Comparison of ENCODE assay signal across 8 mouse cellular contexts in genomic region chr15:103537011-103537821, GRCm38 (mm10). TPM values are rescaled to one million over a fixed set of nuclear protein-coding genes. Genes with fewer than 3 reads are reported as not detected.
A peak's percentile ranks its signal among the peaks of the same experiment; 100 is the strongest.
DNase-seq lines count a peak whose midpoint lies in the region; ATAC-seq lines count a peak whose summit lies in the region.
"Had no signal": no experiment of that assay in that cellular context is flagged by ENCODE, and none has a peak within 500 bp of the region (broad histone marks: within the 10 kb centered on the region; RNA-seq: fewer than 3 reads in every experiment).

No protein-coding gene starts in this region.

- WGBS in lung, embryonic 16.5 days, result 2% methylated on average over 35 of the region's 37 CpGs
- 1% methylated on average over 37 of the region's 37 CpGs for WGBS in embryonic facial prominence, embryonic 15.5 days
- under 1% methylated on average over 37 of the region's 37 CpGs for WGBS in hindbrain, embryonic 10.5 days
- WGBS in liver, embryonic 12.5 days (ENCODE audit: insufficient replicate concordance), result 2% methylated on average over 37 of the region's 37 CpGs

- ATAC-seq in lung, embryonic 16.5 days (ENCODE audit: low read depth), result peak; percentile 62
- peak; percentile 34; the same call in 1 of the 2 replicates for ATAC-seq in embryonic facial prominence, embryonic 15.5 days (ENCODE audit: insufficient number of reproducible peaks, low FRiP score, low TSS enrichment, low read depth)
- ATAC-seq in liver, embryonic 12.5 days, result 0 out of 2 replicates have a peak, but pooled peaks have one; percentile 23
- ATAC-seq in monocyte, adult 5-6 weeks (replicated peaks; ENCODE audit: insufficient number of reproducible peaks, low FRiP score, low TSS enrichment, poor library complexity, severe bottlenecking), result no peak

- peaks cover 26% of the 10 kb centered on the region for H3K27me3 ChIP-seq in lung, embryonic 16.5 days (ENCODE audit: control insufficient read depth, insufficient read depth, low read depth, low read length)
- peaks cover 2% of the 10 kb centered on the region; the same call in 1 of the 2 replicates for H3K27me3 ChIP-seq in embryonic facial prominence, embryonic 15.5 days
- peaks cover 50% of the 10 kb centered on the region for H3K27me3 ChIP-seq in hindbrain, embryonic 10.5 days (ENCODE audit: insufficient read depth, poor library complexity, severe bottlenecking)
- H3K27me3 ChIP-seq in liver, embryonic 12.5 days (replicated peaks), result peaks cover 71% of the 10 kb centered on the region

- peak overlapping the region; percentile 95 for H3K4me2 ChIP-seq in lung, embryonic 16.5 days (ENCODE audit: low read depth, low read length)
- H3K4me2 ChIP-seq in embryonic facial prominence, embryonic 15.5 days (replicated peaks), result peak overlapping the region; percentile 96
- peak overlapping the region; percentile 65 for H3K4me2 ChIP-seq in liver, embryonic 12.5 days

- H3K4me1 ChIP-seq in lung, embryonic 16.5 days (replicated peaks; ENCODE audit: control insufficient read depth, insufficient read depth, low read length), result peaks cover 10% of the 10 kb centered on the region
- H3K4me1 ChIP-seq in embryonic facial prominence, embryonic 15.5 days, result peaks cover 17% of the 10 kb centered on the region
- H3K4me1 ChIP-seq in hindbrain, embryonic 10.5 days (replicated peaks), result peaks cover 48% of the 10 kb centered on the region
- no peaks in the 10 kb centered on the region; the same call in 1 of the 2 replicates for H3K4me1 ChIP-seq in liver, embryonic 12.5 days

- DNase-seq in lung, postnatal 36 days, result no peak
- DNase-seq in hindbrain, embryonic 10.5 days (ENCODE audit: low spot score), result peak; percentile 35
- DNase-seq in right cerebral cortex, postnatal 10 days (ENCODE audit: low spot score in 2 of 2), result peak; percentile 71 to 82

- H3K9ac ChIP-seq in lung, embryonic 16.5 days (ENCODE audit: low read length), result peak overlapping the region; percentile 67
- H3K9ac ChIP-seq in embryonic facial prominence, embryonic 15.5 days, result peak overlapping the region; percentile 44
- H3K9ac ChIP-seq in liver, embryonic 12.5 days, result no peak overlapping the region

- no peaks in the 10 kb centered on the region for H3K9me3 ChIP-seq in lung, embryonic 16.5 days (ENCODE audit: control insufficient read depth, low read length)
- H3K9me3 ChIP-seq in embryonic facial prominence, embryonic 15.5 days (replicated peaks), result no peaks in the 10 kb centered on the region
- H3K9me3 ChIP-seq in hindbrain, embryonic 10.5 days, result no peaks in the 10 kb centered on the region
- no peaks in the 10 kb centered on the region for H3K9me3 ChIP-seq in liver, embryonic 12.5 days (replicated peaks)

- H3K27ac ChIP-seq in lung, embryonic 16.5 days (ENCODE audit: low read length), result no peak overlapping the region
- no peak overlapping the region for H3K27ac ChIP-seq in embryonic facial prominence, embryonic 15.5 days (replicated peaks)
- peak overlapping the region; percentile 88 for H3K27ac ChIP-seq in hindbrain, embryonic 10.5 days
- H3K27ac ChIP-seq in liver, embryonic 12.5 days, result no peak overlapping the region

- H3K36me3 ChIP-seq in lung, embryonic 16.5 days (ENCODE audit: control insufficient read depth, insufficient read depth, low read length), result no peaks in the 10 kb centered on the region
- no peaks in the 10 kb centered on the region for H3K36me3 ChIP-seq in embryonic facial prominence, embryonic 15.5 days
- 0 out of 2 replicates have a peak, but pooled peaks cover 1% of the 10 kb centered on the region for H3K36me3 ChIP-seq in hindbrain, embryonic 10.5 days
- H3K36me3 ChIP-seq in liver, embryonic 12.5 days, result no peaks in the 10 kb centered on the region

- peak overlapping the region; percentile 67 for H3K4me3 ChIP-seq in lung, embryonic 16.5 days (ENCODE audit: low read length)
- H3K4me3 ChIP-seq in embryonic facial prominence, embryonic 15.5 days (replicated peaks), result peak overlapping the region; percentile 68
- H3K4me3 ChIP-seq in hindbrain, embryonic 10.5 days, result peak overlapping the region; percentile 75
- H3K4me3 ChIP-seq in liver, embryonic 12.5 days, result peak overlapping the region; percentile 45
- H3K4me3 ChIP-seq: erythroblast, embryonic 14.5 days had no signal

RNA-seq across cellular contexts. Expression of gene Ppp1r1a, which starts 0.6 kb away (rescaled TPM):
- 6.9 and 8.2 TPM in 2 replicates for polyA plus RNA-seq in lung, embryonic 16.5 days (2015; fragmentation: Nextera tagmentation; extraction: Ambion mirVana)
- 13.8 and 15.9 TPM in 2 replicates for polyA plus RNA-seq in embryonic facial prominence, embryonic 15.5 days (2015; fragmentation: Nextera tagmentation; extraction: Ambion mirVana)
- polyA plus RNA-seq in hindbrain, embryonic 10.5 days (2016; fragmentation: Nextera tagmentation; extraction: Ambion mirVana), result 37.7 and 56.5 TPM in 2 replicates
- 0.56 and 0.67 TPM in 2 replicates for polyA plus RNA-seq in liver, embryonic 12.5 days (2016; fragmentation: Nextera tagmentation; extraction: Ambion mirVana)
- not detected in 3 replicates for total RNA-seq in monocyte, adult 5-6 weeks (2017)
- polyA plus RNA-seq: erythroblast, embryonic 14.5 days had no signal

RNA-seq across cellular contexts. Expression of gene Glycam1, which starts 27.7 kb away (rescaled TPM):
- polyA plus RNA-seq in lung, embryonic 16.5 days (2015; fragmentation: Nextera tagmentation; extraction: Ambion mirVana), result not detected in 2 replicates
- polyA plus RNA-seq in embryonic facial prominence, embryonic 15.5 days (2015; fragmentation: Nextera tagmentation; extraction: Ambion mirVana), result not detected in 2 replicates
- polyA plus RNA-seq in hindbrain, embryonic 10.5 days (2016; fragmentation: Nextera tagmentation; extraction: Ambion mirVana), result not detected in 2 replicates
- polyA plus RNA-seq in liver, embryonic 12.5 days (2016; fragmentation: Nextera tagmentation; extraction: Ambion mirVana), result not detected in 2 replicates
- total RNA-seq in monocyte, adult 5-6 weeks (2017), result not detected in 3 replicates
- polyA plus RNA-seq: erythroblast, embryonic 14.5 days had no signal

RNA-seq across cellular contexts. Expression of gene Pde1b, which starts 34.4 kb away (rescaled TPM):
- 2.3 and 2.8 TPM in 2 replicates for polyA plus RNA-seq in lung, embryonic 16.5 days (2015; fragmentation: Nextera tagmentation; extraction: Ambion mirVana)
- polyA plus RNA-seq in embryonic facial prominence, embryonic 15.5 days (2015; fragmentation: Nextera tagmentation; extraction: Ambion mirVana), result 7.1 TPM in 2 replicates
- 26.8 and 44.9 TPM in 2 replicates for polyA plus RNA-seq in hindbrain, embryonic 10.5 days (2016; fragmentation: Nextera tagmentation; extraction: Ambion mirVana)
- polyA plus RNA-seq in liver, embryonic 12.5 days (2016; fragmentation: Nextera tagmentation; extraction: Ambion mirVana), result 0.30 and 0.36 TPM in 2 replicates
- total RNA-seq in monocyte, adult 5-6 weeks (2017), result 28.6 to 54.5 TPM (median 38.7 TPM) in 3 replicates
